Mouse (Mus musculus) heart, adult 9 months (tissue): Measurements from ENCODE around the gene Yif1b.

Experiments used
- DNase-seq, 2 experiments: peaks; one replicate each; pipeline ENCODE4 v3.0.0; 2022; ENCODE audit warnings: low spot score in 2 of 2

Gene Yif1b

DNA sequence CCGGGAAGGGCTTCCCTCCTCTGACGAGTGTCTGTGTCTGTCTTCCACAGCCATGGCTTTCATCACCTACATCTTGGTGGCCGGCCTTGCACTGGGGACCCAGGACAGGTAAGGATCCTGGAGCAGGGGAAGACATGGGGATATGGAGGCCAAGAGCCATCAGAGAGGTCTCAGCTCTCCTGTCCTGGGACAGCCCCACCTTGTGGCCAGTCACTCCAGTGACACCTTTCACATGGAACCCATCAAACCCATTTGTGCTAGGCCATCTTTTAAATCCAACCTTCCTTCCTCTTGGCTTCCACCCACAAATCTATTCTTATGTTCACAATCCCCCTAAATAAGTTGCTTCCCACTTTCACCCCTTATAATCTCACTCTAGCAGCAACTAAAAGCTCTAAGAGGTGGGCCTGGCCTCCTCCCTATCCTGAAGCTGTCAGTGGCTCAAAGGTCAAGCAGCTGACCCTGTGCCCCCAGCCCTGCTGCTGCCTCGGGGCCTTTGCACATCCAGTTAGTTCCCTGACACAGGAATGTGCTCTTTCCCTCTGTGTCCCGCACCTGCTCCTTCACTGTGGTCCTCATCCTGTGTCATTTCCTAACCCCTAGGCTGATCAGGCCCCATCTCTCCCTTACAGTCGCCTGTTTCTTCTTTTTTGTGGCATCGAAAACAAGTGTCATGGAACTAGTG, 6.7 kb downstream of the Yif1b start:
- DNase-seq: no peak

DNA sequence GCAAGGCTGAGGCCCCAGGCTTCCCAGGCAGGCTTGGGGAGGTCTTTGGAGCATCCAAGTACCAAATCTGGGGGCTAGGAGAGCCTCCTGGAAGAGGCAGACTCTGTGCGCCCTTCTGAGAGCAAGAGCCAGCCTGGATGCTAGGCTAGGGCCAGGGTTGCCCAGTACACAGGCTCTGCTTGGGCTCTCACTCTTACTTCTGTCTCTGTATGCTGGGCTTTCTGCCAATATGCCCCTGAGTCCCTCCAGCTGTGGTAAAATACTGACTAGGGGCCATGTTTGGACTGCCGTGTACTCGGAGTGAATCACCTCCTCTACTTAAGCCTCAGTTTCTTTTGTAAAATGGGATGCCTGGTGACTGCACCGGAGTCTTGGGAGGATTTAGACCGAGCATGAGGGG, 7.9 kb downstream of the Yif1b start:
- DNase-seq: no peak

DNA sequence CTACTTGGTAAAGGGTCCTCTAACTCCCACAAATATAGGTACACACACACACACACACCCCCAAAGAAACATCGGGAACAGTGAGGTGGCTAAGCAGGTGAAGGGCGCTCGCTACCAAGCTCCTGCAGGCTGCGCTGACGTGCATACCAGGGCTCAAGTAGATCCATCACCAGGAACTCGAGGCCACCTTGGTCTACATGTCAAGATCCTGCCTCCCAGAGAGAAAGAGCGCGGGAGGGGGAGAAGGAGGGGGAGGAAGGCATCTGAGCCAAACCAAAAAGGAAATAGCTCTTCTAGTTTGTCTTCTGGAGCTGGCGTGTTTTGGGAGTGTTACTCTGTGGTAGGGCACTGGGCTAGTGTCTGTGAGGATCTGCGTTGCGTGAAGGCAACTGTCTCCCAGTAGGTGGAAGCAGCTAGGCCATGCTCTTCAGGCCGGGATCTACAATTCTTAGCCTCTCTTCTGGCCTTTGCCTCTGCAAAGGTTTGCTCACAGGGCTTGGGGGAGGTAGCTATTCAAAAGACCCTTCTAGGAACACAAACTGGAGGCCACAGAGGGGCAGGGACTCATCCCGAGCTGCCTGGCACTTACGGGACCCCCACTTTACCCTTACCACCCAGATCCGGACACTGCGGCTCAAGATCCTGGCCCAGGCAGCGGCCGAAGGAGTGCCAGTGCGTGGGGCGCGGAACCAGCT, 8.6 kb downstream of the Yif1b start:
- DNase-seq: no peak

DNA sequence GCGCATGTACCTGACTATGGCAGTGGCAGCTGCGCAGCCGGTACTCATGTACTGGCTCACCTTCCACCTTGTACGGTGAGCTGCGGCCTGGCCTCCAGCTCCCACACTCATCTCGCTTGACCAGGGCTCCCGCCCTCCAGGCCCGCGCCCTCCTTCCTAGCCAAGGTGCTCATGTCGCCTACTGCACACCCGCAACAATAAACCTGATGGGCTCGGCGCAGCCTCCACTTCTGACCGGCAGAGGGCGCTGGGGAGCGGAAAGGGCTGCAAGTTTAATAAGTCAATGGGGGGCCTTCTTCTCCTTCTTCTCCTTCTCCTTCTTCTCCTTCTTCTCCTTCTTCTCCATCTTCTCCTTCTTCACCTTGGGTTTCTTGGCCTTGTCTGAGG, 9.2 kb downstream of the Yif1b start:
- peak; percentile 60 to 69 for DNase-seq

DNA sequence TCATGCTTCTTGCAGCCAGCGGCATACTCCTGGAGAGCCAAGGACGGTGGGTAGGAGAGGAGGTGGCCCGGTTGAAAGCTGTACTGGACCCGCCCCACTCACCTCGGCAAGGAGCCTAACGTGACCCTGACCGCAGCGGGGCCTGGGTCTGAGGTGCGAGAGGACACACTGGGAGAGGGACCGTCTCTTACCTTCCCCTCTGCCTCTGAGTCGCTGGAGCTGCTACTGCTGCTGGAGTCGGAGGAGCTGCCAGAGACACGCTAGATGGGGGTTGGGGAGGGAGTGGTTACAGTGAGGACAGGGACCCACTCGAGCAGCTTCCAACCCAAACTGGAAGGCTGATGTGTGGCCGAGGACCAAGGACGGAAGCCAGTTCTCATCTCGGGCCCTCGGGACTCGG, 9.6 kb downstream of the Yif1b start:
- DNase-seq: no peak

DNA sequence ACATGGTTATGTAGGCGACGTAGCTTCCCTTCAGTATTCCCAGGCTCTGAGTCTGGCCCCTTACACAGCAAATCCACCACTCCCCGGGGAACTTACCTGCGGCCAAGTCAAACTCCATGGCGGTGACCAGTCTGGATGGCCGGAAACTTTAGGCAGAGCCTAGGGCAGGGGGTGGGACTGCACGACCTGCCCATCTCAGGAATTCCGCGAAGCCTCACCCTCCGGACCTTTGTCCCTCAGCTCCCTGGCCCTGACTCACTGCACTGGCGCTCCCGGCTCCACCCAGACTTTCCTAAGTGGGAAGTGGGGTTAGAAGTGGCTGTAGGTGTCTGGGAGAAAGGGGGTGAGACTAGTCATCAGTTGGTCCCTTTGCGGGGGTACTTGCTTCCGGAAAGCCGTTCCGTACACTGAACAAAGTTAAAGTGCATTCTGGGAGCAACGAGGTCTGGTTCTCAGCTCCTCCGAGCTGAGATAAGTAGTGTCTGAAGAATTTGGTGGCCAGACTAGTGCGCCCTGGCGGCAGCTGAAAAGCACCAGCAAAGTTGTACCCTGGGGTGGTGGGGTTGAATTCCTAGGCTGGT, 10.2 kb downstream of the Yif1b start, which contains the start of gene 2200002D01Rik:
Gene 2200002D01Rik (minus strand): TSS at position 206 of the 581 bp plus-strand sequence.
- DNase-seq: peak in 1 of 2 experiments; percentile 40

DNA sequence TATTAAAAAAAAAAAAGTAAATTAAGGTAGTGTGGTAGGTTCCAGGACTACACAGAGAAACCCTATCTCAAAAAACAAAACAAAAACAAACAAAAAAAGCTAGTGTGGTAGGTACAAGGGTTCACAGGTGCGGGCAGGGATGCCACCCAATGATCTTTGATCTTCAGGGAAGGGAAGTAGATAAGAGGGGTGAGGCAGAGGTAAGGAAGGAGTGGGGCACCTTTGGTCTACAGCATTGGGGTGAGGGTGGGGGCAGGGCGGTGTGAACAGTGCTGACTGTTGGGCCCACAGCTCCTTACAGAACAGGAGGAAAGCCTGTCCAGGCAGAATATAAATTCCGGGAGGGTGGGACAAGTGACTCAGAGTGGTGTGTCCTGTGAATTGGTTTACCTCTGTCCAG, 13.0 kb downstream of the Yif1b start:
- no peak for DNase-seq

DNA sequence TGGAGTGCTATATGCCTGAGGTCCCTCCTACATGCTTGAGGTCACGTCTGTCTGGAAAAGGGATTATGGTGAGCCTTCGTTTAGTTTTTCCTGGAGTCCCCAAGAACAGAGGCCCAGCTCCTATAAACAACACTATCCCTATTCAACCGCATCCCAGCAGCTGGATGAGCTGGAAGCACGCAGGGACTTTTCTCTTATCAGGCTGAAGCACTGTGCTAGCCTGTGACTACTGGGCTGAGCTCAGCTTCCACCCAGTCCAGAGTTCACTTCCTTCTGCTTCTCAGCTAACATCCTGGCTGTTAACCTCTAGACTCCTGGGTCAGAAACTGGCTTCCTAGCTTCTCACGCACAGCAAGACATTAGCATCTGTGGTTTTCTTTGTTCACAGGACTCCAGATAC, 15.7 kb downstream of the Yif1b start:
- DNase-seq: no peak

DNA sequence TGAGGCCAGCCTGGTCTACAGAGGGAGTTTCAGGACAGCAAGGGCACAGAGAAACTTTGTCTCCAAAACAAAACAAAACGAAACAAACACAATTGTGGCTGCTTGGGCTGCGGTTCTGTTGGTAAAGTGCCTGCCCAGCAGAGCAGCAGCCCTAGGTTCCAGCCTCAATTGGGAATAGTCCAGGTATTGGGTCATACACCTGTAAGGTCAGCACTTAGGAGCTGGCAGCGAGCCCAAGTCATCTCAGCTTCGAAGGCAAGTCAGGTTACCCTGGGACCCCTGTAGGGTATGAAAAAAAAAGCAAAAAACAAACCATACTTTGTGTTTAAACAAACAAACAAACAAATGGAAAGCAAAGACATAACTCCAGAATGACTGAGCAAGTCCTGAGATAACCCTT, 17.7 kb downstream of the Yif1b start:
- DNase-seq: no peak

DNA sequence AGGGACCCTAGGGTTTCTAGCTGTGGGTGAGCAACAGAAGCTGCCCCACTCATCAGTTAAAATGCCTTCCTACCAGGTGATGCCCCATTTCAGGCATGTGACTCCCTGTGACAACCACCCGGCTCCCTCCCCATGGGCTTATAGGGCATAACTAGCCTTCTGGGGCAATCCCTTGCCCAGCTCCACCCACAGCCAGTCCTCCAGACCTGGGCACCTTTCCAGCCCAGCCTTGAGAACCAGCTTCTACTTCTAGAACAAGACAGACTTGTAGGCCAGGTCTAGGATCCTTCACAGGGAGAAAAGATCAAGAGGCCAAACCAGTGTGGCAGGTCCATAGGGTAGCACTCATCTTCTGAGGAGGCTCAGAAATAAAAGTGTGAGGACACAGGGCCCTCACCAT, 19.2 kb downstream of the Yif1b start:
- DNase-seq: no peak

DNA sequence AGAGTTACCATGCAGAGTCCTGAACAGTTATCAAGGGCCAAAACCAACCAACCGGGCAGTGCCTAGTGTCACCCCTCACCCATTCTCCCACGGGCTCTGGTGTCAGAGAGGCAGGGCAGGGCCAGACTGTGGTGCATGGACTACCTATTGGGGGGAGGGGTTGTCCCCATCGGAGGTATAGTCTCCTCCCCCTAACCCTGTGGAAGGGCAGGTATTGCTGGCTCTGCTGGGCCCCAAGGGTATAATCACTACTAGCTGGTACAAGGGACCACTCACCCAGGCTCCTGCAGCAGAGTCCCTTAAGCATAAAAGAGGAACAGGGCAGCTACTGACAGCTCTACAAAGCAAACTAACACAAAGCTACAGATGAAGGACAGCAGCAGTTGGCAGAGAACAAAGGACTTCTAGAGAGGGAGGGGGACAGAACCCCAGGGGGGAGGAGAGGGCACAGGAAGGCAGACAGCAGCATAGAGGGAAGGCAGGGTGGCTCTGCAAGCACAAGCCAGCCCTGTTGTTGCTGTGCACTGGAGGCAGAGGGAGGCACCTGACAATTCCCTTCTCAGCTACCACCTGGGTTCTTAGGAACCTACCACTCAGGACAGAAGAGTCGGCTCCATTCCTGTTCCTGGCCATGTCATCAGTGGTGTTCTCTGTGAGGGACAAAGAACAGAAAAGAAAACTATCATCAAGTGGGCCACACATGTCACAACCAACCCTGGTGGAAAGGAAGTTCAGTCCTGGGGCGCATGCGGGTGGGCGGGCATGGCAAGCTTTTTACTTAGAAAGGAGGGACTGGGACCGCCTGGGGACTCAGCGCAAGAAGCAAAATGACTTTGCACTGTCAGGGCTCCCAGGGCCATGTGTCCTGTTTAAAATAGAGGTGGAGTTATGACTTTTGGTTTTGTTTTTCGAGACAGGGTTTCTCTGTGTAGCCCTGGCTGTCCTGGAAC, 21.9 kb downstream of the Yif1b start:
- DNase-seq: no peak

DNA sequence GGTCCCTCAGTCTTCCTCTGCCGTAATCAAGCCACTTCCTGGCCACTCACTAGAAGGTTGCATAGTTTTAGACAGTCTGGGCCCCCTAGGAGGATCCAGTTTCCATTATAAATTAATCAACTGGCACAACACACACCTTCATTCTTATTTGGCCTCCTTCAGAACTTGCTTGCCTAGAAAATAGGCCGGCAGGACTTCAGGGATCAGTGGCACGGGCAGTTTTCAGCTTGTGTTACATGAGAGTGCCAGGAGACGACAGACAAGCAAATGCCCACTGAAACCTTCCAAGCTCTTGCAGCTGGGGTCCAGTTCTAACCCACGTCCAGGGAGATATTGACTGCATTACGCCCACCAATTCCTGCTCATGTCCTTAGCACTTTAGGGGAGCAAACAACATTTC, 24.0 kb downstream of the Yif1b start:
- DNase-seq: no peak

DNA sequence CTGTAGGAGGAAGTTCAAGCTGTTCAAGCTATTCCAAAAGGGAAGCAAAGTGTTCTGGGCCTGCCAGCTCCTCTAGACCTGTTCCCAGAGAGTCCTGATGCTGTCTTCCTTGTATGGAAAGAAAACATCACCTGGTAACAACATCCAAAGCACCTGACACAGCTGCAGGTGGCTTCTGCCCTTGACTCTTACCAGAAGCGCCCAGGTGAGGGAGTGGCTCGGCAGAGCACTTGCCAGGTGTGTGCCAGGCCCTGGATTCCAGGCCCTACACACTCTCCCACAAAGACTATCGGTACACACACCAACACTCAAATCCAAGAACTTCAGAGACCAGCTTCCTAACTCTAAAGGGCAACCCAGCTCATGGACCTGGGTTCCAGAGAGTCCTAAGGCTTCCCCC, 25.7 kb downstream of the Yif1b start:
- no peak for DNase-seq

DNA sequence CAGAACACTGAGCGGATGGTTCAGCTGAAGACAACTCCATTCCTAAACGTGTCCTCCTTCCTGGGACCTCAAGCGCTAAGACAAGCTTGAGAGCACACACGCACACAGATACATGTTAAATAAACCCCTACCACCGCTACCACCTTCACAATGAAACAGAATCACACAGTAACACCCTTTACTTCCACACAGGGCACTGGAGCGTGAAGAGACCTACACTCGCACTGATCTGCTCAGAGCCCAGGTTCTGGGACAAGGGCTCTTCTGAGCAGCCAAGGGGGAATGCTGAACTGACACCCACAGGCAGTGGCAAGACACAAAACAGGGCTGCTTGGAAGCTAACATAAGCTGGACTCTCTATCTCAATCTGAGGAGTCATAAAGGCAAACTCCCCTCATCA, 27.5 kb downstream of the Yif1b start:
- DNase-seq: no peak

DNA sequence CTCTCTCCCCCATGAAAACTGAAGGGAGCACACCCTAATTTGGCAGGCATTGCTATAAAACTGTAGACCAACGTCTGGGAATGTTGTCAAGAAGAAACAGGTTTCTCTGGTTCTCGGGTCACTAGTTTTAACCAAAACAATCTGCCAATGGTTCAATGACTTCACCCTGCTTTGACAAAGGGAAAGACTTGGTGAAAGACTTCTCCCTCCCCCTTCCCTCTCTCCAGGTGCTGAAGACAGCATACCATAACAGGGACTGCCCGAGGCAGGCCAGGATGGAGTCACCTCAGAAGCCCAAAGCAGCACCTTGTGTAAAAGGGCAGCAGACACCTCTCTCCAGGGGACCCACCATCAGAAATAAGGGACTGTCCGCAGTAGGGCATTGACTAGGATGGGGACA, 28.8 kb downstream of the Yif1b start:
- no peak for DNase-seq

DNA sequence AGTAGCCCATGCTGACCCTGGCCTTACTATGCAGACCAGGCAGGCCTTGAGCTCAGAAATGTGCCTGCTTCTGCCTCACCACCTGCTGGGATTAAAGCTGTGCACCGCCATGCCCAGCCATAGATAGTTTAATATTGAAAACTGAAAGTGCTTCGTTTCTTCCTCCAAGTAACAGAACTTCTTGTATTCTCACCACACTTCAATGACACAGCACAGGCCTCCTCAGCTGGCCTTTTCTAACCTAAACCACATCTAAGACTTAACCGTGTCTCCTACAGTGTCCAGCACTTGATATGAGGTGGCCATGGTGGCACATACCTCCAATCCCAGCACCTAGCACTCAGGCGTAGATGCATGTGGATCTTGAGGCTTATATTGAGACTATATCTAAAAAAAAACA, 32.3 kb downstream of the Yif1b start:
- no peak for DNase-seq

DNA sequence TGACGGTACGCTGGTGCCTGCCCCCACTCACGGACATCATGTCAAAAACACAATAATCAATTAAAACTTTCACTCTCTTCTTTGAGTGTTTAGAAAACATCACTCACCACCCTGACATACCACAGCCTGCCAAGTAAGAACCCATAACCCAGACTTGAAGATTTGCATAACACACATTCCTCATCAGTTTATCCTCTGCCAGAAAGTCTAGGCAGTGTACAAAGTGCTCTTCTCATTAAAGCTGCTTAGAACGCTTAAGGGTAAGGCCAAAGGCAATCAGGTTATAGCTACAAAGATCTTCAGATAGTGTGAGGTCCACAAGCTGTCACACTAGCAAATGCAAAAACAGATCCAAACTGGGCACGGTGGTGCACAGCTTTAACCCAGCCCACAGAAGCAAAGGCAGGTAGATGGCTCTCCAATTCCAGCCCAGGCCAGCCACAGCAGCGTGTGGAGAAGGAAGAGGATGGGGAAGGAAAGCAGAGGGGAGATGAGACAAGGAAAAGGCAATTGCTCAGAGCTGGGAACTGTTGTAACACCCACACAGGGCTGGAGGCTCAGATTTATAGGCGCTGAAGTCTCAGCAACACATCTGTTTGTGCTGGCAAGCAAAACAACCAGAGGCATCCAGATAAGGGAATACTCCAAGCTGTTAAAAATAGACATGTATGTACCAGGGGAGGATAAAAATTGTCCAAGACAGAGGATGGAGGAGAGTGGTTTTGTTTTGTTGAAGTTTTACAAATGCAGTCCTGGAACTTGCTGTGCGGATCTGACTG, 33.7 kb downstream of the Yif1b start:
- DNase-seq: no peak

DNA sequence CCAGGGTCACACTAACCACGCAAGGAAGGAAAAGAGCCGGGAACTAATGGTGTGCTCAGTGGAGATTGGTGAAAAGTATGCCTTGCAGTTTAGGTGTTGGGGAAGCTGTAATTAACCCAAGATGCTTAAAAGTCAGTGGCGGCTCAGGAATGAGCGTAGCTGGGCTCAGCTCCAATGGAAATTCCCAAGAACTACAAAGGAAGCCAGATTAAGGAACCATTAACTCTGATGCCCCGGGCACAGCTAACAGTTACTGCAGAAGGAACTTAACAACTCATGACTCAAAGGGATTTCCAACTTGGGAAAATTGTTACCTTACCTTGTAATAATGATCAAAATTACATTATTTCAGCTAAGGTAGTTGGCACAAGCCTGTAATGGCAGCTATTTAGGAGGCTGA, 38.6 kb downstream of the Yif1b start:
- DNase-seq: no peak

DNA sequence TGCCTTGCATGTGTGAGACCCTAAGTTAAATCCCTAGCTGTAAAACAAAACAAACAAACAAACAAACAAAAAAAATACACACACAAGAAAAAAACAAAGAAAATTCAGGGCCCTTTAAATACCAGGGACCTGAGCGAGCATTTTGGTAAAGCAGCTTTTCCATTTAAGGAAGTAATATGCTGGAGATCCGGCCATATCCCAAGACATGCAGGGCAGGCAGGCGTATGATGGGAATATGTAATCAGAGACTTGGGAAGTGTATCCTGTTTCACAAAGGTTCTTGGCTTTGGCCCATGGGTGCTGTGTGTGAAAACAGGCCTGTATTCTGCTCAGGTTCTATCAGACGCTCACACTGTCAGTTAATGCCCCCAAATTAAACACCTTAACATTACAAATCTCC, 39.4 kb downstream of the Yif1b start:
- no peak for DNase-seq

DNA sequence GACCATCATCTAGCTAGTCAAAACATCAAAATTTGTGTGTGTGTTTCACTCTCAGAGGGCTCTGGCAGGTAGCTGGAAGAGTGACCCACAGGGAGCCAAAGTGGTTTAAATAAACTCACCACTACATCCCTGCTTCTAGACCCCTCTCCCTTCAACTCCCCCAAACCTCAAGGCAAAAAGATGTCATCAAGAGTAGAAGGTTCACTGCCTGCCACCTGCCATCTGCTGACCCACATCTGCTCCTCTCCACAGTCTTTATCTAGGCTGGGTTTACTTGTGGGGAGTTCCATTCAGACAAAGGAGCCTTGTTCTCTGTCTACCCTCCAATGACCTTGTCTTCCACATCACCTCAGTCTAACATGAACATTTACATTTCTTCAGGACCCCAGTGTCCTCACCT, 41.1 kb downstream of the Yif1b start:
- DNase-seq: no peak

DNA sequence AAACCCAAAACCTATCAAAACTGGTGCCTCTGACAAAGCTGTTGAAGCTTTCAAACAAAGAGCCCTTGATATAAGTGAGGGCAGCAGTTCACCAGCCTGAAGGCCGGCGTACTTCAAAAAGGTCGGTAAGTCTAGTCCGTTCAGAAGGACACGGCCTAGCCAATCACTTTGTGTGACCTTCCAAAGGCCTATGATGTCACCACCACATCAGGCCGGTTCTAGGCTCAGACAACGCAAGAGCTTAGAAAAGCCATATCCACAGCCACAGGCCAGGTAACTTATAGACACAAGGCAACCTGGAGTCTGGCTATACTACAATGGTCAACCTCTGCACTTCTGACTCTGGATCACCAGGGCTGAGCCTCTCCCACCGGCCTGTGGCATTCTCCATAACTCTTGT, 41.8 kb downstream of the Yif1b start:
- no peak for DNase-seq
